Mouse (Mus musculus): Measurements from ENCODE around the gene Cfap298.

Cfap298 gene

DNA sequence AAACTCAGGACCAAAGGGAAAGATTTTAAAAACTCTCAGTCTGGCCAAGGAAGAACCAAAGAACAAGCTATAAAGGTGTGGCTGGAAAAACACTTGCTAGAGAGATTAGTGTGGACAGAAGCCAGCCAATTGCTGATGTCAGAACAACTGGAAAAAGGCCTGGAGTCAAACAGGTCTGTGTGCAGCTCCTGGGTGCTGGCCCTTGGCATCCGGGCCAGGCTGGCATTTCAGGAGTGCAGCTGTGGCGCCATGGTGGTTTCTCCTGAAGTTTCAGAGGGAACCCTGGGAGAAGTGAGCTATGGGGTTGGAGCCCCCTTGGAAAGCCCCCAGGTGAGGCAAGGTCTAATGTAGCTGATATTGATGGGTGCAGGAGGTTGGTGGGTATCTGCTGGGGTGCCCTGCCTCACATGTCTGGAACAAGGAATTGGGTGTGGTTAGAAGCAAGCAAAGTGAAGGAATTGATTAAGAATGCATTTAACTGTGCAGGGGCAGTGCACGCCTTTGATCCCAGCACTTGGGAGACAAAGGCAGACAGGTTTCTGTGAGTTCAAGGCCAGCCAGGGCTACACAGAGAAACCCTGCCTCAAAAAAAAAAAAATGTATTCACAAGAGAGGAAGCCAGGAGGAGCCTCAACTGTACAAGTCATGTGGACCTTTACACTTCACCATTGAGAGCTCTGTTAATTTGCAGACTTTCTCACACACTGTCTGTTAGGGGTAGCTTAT, 56.6 kb downstream of the Cfap298 start:
- in situ Hi-C loops (cut with MboI; ENCODE audit: low pct_unique_long_range_greater_than_20kb in 1 of 2, low sequenced_read_pairs in 2 of 2, unreplicated experiment in 1 of 2) = no loop called here

Measured in mouse embryonic stem cell (cell line).